Mouse (Mus musculus) spleen, adult 2 months (tissue): ENCODE results near the gene Cd300ld5.
"Not testable (repeated sequence)": the region's sequence is repeated elsewhere in the genome, so short reads cannot be mapped to it uniquely, and the experiment has no call there.

Experiments
- CTCF ChIP-seq: fragments of 200-500 bp; IDR thresholded peaks from 2 replicates; pipeline ENCODE4 v1.5.1; 2011; ENCODE audit warnings: mild to moderate bottlenecking, inconsistent platforms; ENCODE audit not compliant: insufficient read depth, insufficient read length, insufficient replicate concordance; ENCODE audit errors: extremely low read depth
- POLR2A ChIP-seq: fragments of 200-500 bp; IDR thresholded peaks from 2 replicates; pipeline ENCODE4 v1.6.1; 2011; ENCODE audit warnings: low read depth, low read length, inconsistent platforms

GRCm38 (mm10) chr11:115037669-115038068 is at the start of gene Cd300ld5:
- not testable (repeated sequence) for TF ChIP-seq CTCF, POLR2A
